Mouse (Mus musculus) stomach, postnatal 0 days (tissue): ENCODE data around the gene Mfrp. TPM values are rescaled to one million over a fixed set of nuclear protein-coding genes. Genes with fewer than 3 reads are reported as not detected.
A peak's percentile ranks its signal among the peaks of the same experiment; 100 is the strongest.

Experiments
- ATAC-seq: fragments of 200-750 bp; cut with Nextera tagmentation; 2 replicates; pipeline ENCODE4 v1.8.0; 2017; ENCODE audit not compliant: low FRiP score, low TSS enrichment
- DNase-seq: peaks from one replicate; pipeline ENCODE4 v3.0.0-alpha.2; 2016; ENCODE audit warnings: low spot score
- H3K27ac ChIP-seq: fragments of 300-500 bp; sonication (generic); replicated peaks from 2 replicates; pipeline ENCODE4 v1.5.1; 2014; ENCODE audit warnings: mild to moderate bottlenecking, control low read depth
- H3K27me3 ChIP-seq: fragments of 300-500 bp; sonication (generic); 2 replicates; pipeline ENCODE4 v1.6.1; 2014; ENCODE audit warnings: low read length; ENCODE audit not compliant: control insufficient read depth, insufficient read depth
- H3K36me3 ChIP-seq: fragments of 300-500 bp; sonication (generic); 2 replicates; pipeline ENCODE4 v1.6.1; 2014; ENCODE audit warnings: low read length, mixed read lengths; ENCODE audit not compliant: control insufficient read depth, insufficient read depth
- H3K4me1 ChIP-seq: fragments of 300-500 bp; sonication (generic); replicated peaks from 2 replicates; pipeline ENCODE4 v1.6.1; 2014; ENCODE audit warnings: antibody characterized with exemption; ENCODE audit not compliant: control insufficient read depth, insufficient read depth
- H3K4me2 ChIP-seq: fragments of 300-500 bp; sonication (generic); replicated peaks from 2 replicates; pipeline ENCODE4 v1.6.1; 2014; ENCODE audit warnings: low read depth, mild to moderate bottlenecking, control low read depth, moderate library complexity
- H3K4me3 ChIP-seq: fragments of 300-500 bp; sonication (generic); 2 replicates; pipeline ENCODE4 v1.5.1; 2014; ENCODE audit warnings: low read depth, low read length, control low read depth
- H3K9ac ChIP-seq: fragments of 300-500 bp; sonication (generic); 2 replicates; pipeline ENCODE4 v1.6.1; 2014; ENCODE audit warnings: mild to moderate bottlenecking, low read length, control low read depth, mixed read lengths
- H3K9me3 ChIP-seq: fragments of 300-500 bp; sonication (generic); 2 replicates; pipeline ENCODE4 v1.6.1; 2016; ENCODE audit warnings: low read length; ENCODE audit not compliant: control insufficient read depth
- CTCF ChIP-seq: IDR thresholded peaks from 2 replicates; pipeline ENCODE4 v1.5.1; 2016; ENCODE audit warnings: antibody characterized with exemption, low read depth, mild to moderate bottlenecking, moderate library complexity
- EP300 ChIP-seq: optimal IDR thresholded peaks from 2 replicates; pipeline ENCODE3; 2016; ENCODE audit warnings: antibody characterized with exemption
- WGBS: fragments of 180-500 bp; shearing (Covaris S2); extraction: QIAGEN DNeasy Blood & Tissue Kit; methylation state at CpG from one replicate; pipeline ENCODE4 v1.1.7; 2014; 5-methylcytosine and 5-hydroxymethylcytosine counted together
- polyA plus RNA-seq: library from polyadenylated mRNA; unstranded; fragments of >200 nt; fragmentation: Nextera tagmentation; extraction: Ambion mirVana; gene quantifications from 2 replicates; pipeline ENCODE4 v1.2.1, GENCODE M21; 2015

Mfrp gene
- polyA plus RNA-seq, 1 experiment from 2014 or later = not detected

DNA sequence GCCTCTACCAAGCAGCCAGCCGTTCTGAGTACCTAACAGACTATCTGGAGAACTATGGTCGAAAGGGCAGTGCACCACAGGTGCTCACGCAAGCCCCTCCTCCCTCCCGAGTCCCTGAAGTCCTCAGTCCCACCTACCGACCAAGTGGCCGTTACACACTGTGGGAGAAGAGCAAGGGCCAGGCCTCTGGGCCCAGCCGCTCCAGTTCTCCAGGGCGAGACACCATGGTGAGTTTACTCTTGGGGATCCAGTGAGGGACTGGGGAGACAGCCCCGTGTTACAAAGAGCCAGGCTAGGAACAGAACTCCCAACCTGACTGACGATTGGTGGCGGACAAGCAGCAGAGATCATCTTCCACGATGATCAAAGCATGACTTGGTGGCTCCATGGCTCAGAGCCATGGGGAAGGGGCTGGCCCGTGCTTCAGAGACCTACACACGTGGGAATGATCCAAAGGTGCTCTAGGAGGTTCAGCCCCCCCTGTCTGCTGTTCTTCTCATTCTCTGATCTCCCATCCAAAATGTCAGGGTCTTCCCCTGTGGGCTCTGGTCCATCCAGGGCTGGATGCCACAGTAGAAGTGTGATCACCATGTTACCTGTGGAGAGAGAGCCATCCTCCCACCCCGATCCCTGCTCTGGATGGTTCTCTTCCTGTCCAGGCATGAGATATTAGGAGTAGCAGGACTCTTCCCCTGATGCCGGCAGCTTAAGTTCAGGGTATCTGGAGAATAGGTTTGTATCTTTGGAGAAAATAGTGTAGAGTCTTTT lies 25.3 kb upstream of the Mfrp start:
- 68% methylated on average over 16 of the region's 16 CpGs for WGBS
- Histone ChIP-seq H3K4me2 (no peak overlapping the region), H3K27me3 (no peaks in the 10 kb centered on the region), H3K36me3 (no peaks in the 10 kb centered on the region), H3K9me3 (no peaks in the 10 kb centered on the region), H3K27ac (peak overlapping the region; percentile 30; the same call in 1 of the 2 replicates), H3K4me3 (no peak overlapping the region), H3K4me1 (peaks cover 22% of the 10 kb centered on the region), H3K9ac (peak overlapping the region; percentile 38; the same call in 1 of the 2 replicates)
- TF ChIP-seq CTCF (no peak), EP300 (no peak)
- ATAC-seq = no peak
- DNase-seq = no peak

DNA sequence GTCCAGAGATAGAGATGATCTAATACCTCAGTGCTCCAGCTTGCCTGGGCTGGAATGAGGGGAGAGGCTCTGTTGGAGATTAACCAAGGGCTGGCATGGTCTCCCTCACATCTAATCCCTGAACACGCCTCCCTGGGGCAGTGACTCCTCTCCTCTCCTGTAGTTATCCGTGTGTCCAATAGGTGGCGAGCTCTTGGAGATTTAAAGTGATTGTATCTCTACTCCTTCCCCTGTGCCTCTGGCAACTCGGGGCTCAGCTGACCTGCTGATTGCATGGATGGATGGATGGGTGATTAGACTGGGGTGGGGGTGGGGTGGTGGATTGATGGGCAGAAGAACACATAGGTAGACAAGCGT lies 24.8 kb upstream of the Mfrp start:
- Histone ChIP-seq H3K9me3 (no peaks in the 10 kb centered on the region), H3K27me3 (no peaks in the 10 kb centered on the region), H3K9ac (peak overlapping the region; percentile 38; the same call in 1 of the 2 replicates), H3K27ac (no peak overlapping the region), H3K4me1 (peaks cover 18% of the 10 kb centered on the region), H3K4me2 (no peak overlapping the region), H3K4me3 (no peak overlapping the region), H3K36me3 (no peaks in the 10 kb centered on the region)
- TF ChIP-seq EP300 (no peak), CTCF (peak; percentile 80)
- DNase-seq (peak; percentile 67), ATAC-seq (peak; percentile 50)
- WGBS = 19% methylated on average over 5 of the region's 5 CpGs

DNA sequence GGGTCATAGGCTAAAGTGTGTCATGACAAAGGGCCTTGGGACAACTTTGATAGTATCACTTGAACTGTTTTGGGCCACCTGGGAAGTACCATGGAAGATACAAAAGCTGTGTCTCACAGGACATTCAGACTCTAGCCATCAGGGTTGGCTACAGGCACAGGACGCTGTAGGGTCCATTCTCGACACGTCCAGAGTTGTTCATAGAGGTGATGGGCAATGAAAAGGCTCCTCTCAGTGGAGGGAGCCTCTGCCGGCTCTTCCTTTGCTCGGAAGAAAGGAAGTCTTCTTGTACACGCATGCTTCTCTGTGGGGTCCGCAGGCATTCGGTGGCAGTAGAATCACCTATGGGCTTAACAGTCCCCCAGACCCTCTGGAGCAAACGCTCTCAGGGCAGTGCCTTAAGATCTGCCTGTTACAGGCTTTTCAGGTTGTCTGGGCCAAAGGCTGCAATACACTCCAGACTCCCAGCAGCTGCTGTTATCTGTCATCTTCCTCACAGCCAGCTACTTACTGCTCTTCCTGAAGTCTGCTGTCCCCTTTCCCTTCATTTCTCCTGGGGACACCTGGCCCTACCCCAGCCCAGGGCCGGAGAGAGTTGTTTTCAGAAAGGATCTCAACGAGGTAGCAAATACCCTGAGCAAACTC lies 24.1 kb upstream of the Mfrp start:
- TF ChIP-seq CTCF (no peak), EP300 (no peak)
- Histone ChIP-seq H3K4me1 (peaks cover 16% of the 10 kb centered on the region), H3K4me2 (no peak overlapping the region), H3K27ac (no peak overlapping the region), H3K9me3 (no peaks in the 10 kb centered on the region), H3K9ac (no peak overlapping the region), H3K27me3 (no peaks in the 10 kb centered on the region), H3K36me3 (no peaks in the 10 kb centered on the region), H3K4me3 (no peak overlapping the region)
- ATAC-seq (no peak), DNase-seq (no peak)
- WGBS = 85% methylated on average over 11 of the region's 11 CpGs

DNA sequence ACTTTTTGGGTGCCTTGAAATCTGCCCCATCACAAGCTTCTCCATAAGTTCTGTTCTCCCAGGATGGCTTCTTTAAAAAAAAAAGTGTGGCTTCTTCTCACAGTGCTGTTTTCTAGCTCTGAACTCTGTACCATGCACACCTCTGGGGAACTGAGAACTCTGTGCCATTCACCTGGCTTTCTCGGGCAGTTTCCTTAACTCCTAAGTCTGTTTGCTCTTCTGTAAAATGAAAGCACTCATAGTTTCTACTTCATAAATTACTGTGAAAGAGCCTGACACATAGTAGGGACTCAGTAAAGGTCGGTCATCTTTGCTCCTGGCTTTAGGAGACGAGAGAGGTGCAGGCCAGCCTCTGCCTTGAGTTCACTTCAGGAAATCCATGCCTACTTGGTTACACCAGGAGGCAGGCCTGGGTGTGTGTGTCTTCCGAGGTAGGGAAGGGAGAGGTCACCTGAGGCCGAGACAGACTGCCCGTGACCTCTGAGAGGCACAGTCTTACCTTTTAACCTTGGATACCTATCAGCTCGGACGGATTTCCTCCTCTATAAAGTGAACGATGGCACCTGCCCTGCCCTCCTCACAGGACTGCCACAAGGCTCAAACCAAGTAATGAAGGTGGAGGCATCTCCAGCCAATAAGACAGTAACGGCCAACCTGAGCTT lies 23.3 kb upstream of the Mfrp start:
- Histone ChIP-seq H3K4me3 (no peak overlapping the region), H3K9ac (no peak overlapping the region), H3K36me3 (no peaks in the 10 kb centered on the region), H3K4me1 (peaks cover 16% of the 10 kb centered on the region), H3K4me2 (peak overlapping the region; percentile 25; the same call in 1 of the 2 replicates), H3K9me3 (no peaks in the 10 kb centered on the region), H3K27me3 (no peaks in the 10 kb centered on the region), H3K27ac (peak overlapping the region; percentile 81)
- ATAC-seq (no peak), DNase-seq (no peak)
- TF ChIP-seq CTCF (peak; percentile 12; the same call in 1 of the 2 replicates), EP300 (no peak)
- WGBS = 70% methylated on average over 10 of the region's 10 CpGs

DNA sequence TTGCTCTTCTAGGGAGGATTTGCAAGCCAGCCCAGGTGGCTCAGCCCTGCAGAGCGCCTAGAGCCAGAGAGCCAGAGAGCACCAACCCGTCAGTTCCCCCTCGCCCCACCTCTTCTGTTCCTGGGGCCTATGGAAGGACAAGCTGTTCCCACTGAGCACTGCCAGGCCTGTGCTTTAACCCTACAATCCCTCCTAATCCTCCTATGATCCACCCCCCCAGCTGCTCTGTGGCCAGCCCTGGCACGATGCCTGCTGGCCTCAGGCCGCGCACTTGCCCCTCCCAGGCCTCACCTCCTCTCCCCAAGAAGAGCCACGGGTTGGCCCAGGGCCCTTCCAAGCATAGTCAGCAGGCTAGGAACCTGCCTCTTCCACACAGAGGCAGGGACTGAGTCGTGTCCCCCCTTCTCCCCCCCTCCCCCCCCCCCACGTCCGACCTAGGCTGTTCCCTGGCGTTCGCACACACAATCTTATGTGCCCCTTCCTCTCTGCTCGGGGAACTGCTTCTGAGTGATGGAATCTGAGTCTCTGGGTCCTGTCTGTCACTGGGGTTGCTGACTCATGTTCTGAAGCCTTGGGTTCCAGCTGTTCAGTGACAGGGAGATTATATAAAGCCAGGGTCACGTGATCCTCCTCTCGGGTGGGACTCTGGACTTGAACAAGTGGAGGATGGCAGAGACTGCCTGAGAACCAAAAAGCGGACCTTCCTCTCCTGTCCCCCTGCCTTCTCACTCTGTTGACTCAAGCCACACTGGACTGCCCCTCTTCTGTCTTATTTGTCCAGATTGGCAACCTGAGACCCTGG lies 22.4 kb upstream of the Mfrp start:
- H3K4me2 ChIP-seq = peak overlapping the region; percentile 25; the same call in 1 of the 2 replicates
- H3K4me1 ChIP-seq = peaks cover 16% of the 10 kb centered on the region
- H3K9me3 ChIP-seq = no peaks in the 10 kb centered on the region
- ATAC-seq = peak; percentile 82
- peak overlapping the region; percentile 81 for H3K27ac ChIP-seq
- DNase-seq = peak; percentile 86
- WGBS = 14% methylated on average over 14 of the region's 16 CpGs
- TF ChIP-seq EP300 (no peak), CTCF (0 out of 2 replicates have a peak, but pooled peaks have one; percentile 18)
- no peaks in the 10 kb centered on the region for H3K36me3 ChIP-seq
- H3K4me3 ChIP-seq = no peak overlapping the region
- H3K27me3 ChIP-seq = no peaks in the 10 kb centered on the region
- no peak overlapping the region for H3K9ac ChIP-seq
